Mouse (Mus musculus): ENCODE measurements around the gene Smyd1. TPM values are rescaled to one million over a fixed set of nuclear protein-coding genes. Genes with fewer than 3 reads are reported as not detected.
"Not testable (repeated sequence)": the region's sequence is repeated elsewhere in the genome, so short reads cannot be mapped to it uniquely, and the experiment has no call there.

Smyd1 gene
- polyA plus RNA-seq, 1 experiment, result 0.04 TPM

DNA sequence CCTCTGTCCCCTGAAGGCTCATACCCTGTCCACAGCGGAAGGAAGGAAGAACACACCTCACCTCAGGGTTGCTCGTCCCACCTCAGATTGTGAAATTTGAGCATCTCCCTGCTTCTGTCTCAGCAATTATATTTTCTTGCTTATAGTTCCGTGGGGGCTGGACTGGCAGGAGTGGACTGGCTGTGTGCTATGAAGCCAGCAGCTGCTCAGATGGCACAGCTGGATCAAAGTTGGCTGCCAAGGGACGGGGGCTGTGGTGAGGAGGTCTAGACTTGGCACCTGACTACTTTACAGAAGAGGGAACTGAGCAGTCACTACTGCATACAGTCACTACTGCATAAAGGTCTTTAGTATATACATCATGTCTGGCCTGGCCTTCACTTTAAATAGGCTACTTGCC lies 17.3 kb upstream of the Smyd1 start:
- no peaks in the 10 kb centered on the region for H3K36me3 ChIP-seq (ENCODE audit: control insufficient read depth, insufficient read depth, low read length)
- H3K27ac ChIP-seq (ENCODE audit: insufficient read depth, low read depth, low read length), result no peak overlapping the region
- H3K27me3 ChIP-seq (ENCODE audit: control insufficient read depth, insufficient read depth, low read length), result no peaks in the 10 kb centered on the region
- H3K4me1 ChIP-seq (ENCODE audit: control insufficient read depth, insufficient read depth, insufficient read length, low read length), result no peaks in the 10 kb centered on the region
- no peak for TF ChIP-seq CTCF (IDR thresholded peaks at IDR 0.05; ENCODE audit: extremely low read depth, insufficient read length, insufficient replicate concordance, low read depth, low read length)
- no peak for TF ChIP-seq POLR2A (IDR thresholded peaks at IDR 0.05; ENCODE audit: low read depth, low read length)
- WGBS, result 79% methylated on average over 4 of the region's 4 CpGs
- no peak overlapping the region for H3K4me3 ChIP-seq (ENCODE audit: low read depth, low read length)

DNA sequence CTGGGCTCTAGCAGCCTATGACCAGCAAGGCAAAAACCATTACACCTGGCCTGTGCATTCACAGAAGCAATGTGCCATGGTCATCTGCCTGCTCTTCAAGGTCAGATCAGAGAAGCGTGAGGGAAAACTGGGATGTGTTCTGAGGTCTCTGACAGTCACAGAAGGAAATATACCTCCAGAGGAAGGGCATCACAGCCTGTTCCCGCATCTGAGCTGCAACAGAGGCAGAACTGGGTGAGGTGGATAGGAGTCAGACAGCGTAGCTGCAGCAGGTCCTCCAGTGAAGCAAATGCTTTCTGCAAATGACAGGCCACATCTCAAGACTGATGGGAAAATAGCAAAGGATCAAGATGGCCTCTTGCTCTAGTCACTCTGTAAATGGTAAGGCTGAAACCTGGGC lies 16.9 kb upstream of the Smyd1 start:
- 78% methylated on average over 3 of the region's 3 CpGs for WGBS
- Histone ChIP-seq H3K36me3 (ENCODE audit: control insufficient read depth, insufficient read depth, low read length) (no peaks in the 10 kb centered on the region), H3K27ac (ENCODE audit: insufficient read depth, low read depth, low read length) (no peak overlapping the region), H3K27me3 (ENCODE audit: control insufficient read depth, insufficient read depth, low read length) (no peaks in the 10 kb centered on the region), H3K4me3 (ENCODE audit: low read depth, low read length) (no peak overlapping the region), H3K4me1 (ENCODE audit: control insufficient read depth, insufficient read depth, insufficient read length, low read length) (no peaks in the 10 kb centered on the region)
- TF ChIP-seq POLR2A (IDR thresholded peaks at IDR 0.05; ENCODE audit: low read depth, low read length) (no peak), CTCF (IDR thresholded peaks at IDR 0.05; ENCODE audit: extremely low read depth, insufficient read length, insufficient replicate concordance, low read depth, low read length) (no peak)

DNA sequence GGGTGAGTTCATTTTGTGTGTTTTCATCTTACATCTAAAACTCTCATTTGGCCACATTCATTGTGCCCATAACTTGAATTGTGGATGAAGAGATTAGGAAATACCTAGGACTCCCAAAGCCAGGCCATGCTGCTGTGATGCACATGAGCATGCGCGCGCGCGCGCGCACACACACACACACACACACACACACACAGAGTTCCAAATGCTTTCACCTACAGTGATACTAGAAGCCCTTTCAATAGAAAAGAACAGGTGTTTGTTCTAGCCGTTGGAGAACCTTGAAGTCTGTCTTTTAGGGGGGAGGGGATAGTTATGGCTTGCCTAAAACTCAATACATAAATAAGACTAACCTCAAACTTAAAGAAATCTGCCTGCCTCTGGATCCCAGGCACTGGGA lies 15.6 kb upstream of the Smyd1 start:
- H3K4me3 ChIP-seq (ENCODE audit: low read depth, low read length), result no peak overlapping the region
- H3K27ac ChIP-seq (ENCODE audit: insufficient read depth, low read depth, low read length), result no peak overlapping the region
- TF ChIP-seq CTCF (IDR thresholded peaks at IDR 0.05; ENCODE audit: extremely low read depth, insufficient read length, insufficient replicate concordance, low read depth, low read length) (no peak), POLR2A (IDR thresholded peaks at IDR 0.05; ENCODE audit: low read depth, low read length) (no peak)
- 91% methylated on average over 8 of the region's 8 CpGs for WGBS
- H3K4me1 ChIP-seq (ENCODE audit: control insufficient read depth, insufficient read depth, insufficient read length, low read length), result no peaks in the 10 kb centered on the region
- H3K27me3 ChIP-seq (ENCODE audit: control insufficient read depth, insufficient read depth, low read length), result no peaks in the 10 kb centered on the region
- no peaks in the 10 kb centered on the region for H3K36me3 ChIP-seq (ENCODE audit: control insufficient read depth, insufficient read depth, low read length)

DNA sequence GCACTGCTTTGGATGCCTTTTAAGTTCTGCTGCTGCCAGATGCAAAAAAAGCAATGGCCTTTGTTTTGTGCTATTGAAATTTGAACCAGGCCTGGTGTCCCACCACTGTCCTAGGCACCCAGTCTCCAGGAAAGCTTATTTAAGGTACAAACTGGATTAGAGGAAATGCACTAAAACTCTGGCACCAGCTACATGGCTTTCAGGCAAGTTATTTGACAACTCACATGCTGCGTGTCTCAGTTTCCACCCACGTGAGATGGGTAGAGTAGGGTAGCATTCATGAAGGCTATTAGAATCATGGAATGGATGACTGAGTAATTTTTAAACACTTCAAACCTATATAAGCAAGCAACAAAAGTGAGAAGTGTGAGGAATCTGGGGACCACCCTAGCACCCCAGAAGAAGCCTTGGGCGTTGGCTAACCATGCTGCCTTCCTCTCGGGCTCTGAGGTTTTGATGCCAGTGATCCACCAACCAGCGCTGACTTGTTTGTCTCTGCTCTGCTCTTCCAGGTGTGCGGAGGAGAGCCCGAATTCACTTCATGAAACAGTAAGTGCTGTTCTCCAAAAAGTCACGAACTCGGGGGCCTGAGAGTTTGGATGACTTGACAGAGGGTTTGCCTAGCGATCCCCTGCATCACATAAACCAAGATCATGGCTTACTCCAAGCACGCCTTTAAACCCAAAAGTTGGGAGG lies 11.7 kb upstream of the Smyd1 start:
- no peak overlapping the region for H3K27ac ChIP-seq (ENCODE audit: insufficient read depth, low read depth, low read length)
- H3K27me3 ChIP-seq (ENCODE audit: control insufficient read depth, insufficient read depth, low read length), result no peaks in the 10 kb centered on the region
- no peaks in the 10 kb centered on the region for H3K36me3 ChIP-seq (ENCODE audit: control insufficient read depth, insufficient read depth, low read length)
- 89% methylated on average over 11 of the region's 11 CpGs for WGBS
- TF ChIP-seq POLR2A (IDR thresholded peaks at IDR 0.05; ENCODE audit: low read depth, low read length), result no peak
- TF ChIP-seq CTCF (IDR thresholded peaks at IDR 0.05; ENCODE audit: extremely low read depth, insufficient read length, insufficient replicate concordance, low read depth, low read length), result no peak
- no peaks in the 10 kb centered on the region for H3K4me1 ChIP-seq (ENCODE audit: control insufficient read depth, insufficient read depth, insufficient read length, low read length)
- no peak overlapping the region for H3K4me3 ChIP-seq (ENCODE audit: low read depth, low read length)

DNA sequence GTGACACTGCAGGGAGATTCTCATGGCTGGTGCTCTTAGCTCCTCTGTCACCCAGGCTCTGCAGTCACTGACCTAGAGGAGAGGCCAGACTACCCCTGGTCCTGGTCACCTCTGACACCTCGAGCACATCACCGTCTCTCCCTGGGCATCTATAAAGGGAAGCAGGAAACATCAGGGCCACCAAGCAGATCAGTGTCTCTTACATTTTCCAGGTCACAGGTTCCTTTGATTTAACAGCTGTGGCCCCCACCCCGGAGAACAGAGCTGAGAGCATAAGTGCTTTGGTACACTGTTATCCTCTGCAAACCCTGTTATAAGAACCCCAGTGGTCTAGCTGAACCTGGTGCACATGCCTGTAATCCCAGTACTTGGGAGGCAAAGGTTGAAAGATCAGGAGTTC lies 11.0 kb upstream of the Smyd1 start:
- no peak overlapping the region for H3K4me3 ChIP-seq (ENCODE audit: low read depth, low read length)
- H3K4me1 ChIP-seq (ENCODE audit: control insufficient read depth, insufficient read depth, insufficient read length, low read length), result no peaks in the 10 kb centered on the region
- no peaks in the 10 kb centered on the region for H3K36me3 ChIP-seq (ENCODE audit: control insufficient read depth, insufficient read depth, low read length)
- H3K27ac ChIP-seq (ENCODE audit: insufficient read depth, low read depth, low read length), result no peak overlapping the region
- 83% methylated on average over 3 of the region's 3 CpGs for WGBS
- H3K27me3 ChIP-seq (ENCODE audit: control insufficient read depth, insufficient read depth, low read length), result no peaks in the 10 kb centered on the region
- TF ChIP-seq POLR2A (IDR thresholded peaks at IDR 0.05; ENCODE audit: low read depth, low read length), result no peak
- no peak for TF ChIP-seq CTCF (IDR thresholded peaks at IDR 0.05; ENCODE audit: extremely low read depth, insufficient read length, insufficient replicate concordance, low read depth, low read length)

DNA sequence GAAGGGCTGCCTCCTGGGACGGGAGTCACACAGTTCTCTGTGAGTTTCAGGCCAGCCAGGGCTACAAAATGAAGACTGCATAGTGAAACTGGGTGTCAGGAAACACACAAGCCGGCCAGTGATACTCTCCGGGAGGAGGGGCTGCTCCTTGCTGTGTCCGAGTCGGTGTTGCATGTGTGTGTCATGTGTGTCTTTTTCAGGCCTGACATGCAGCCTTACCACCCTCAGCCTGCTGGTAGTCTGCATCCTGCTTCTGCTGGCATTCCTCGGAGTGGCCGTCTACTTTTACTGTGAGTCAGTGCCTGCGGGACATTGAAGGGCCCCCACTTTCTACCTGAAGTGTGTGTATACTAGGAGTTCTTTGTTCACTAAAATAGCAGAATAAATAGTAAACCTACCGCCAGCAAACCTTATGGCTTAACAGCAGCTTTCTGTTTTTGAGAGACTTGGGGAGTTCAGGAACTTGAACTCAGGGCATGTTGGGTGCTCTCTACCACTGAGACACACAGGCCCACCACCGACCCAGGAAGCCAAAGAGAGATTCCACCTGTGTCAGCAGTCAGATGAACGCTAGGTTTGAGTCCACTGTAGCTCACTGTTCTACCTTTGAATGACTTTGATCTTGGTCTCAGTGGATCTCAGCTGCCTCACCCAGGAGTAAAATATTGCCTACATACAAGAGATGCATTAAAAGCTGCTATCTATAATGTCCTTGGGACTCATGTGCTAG lies 10.4 kb upstream of the Smyd1 start:
- H3K27ac ChIP-seq (ENCODE audit: insufficient read depth, low read depth, low read length), result no peak overlapping the region
- TF ChIP-seq POLR2A (IDR thresholded peaks at IDR 0.05; ENCODE audit: low read depth, low read length) (no peak), CTCF (IDR thresholded peaks at IDR 0.05; ENCODE audit: extremely low read depth, insufficient read length, insufficient replicate concordance, low read depth, low read length) (no peak)
- WGBS, result 78% methylated on average over 11 of the region's 11 CpGs
- H3K4me1 ChIP-seq (ENCODE audit: control insufficient read depth, insufficient read depth, insufficient read length, low read length), result no peaks in the 10 kb centered on the region
- no peaks in the 10 kb centered on the region for H3K36me3 ChIP-seq (ENCODE audit: control insufficient read depth, insufficient read depth, low read length)
- H3K27me3 ChIP-seq (ENCODE audit: control insufficient read depth, insufficient read depth, low read length), result no peaks in the 10 kb centered on the region
- no peak overlapping the region for H3K4me3 ChIP-seq (ENCODE audit: low read depth, low read length)

DNA sequence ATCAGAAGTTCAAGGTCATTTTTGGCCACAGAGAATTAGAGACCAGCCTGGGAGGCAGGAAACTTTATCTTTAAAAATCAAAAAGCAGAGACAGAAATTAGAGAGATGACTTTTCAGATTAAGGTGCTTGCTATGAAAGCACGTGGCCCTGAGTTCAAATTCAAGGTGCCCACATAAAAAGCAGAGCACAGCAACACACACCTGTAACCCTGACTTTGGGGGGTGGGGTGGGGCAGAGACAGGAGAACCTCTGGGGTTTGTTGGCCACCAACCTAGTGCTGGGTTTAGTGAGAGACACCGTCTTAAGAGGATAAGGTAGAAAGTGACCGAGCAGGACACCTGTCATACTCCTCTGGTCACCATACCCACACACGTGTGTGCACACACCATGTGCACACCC lies 9.5 kb upstream of the Smyd1 start:
- H3K36me3 ChIP-seq (ENCODE audit: control insufficient read depth, insufficient read depth, low read length); H3K4me1 ChIP-seq (ENCODE audit: control insufficient read depth, insufficient read depth, insufficient read length, low read length); H3K27me3 ChIP-seq (ENCODE audit: control insufficient read depth, insufficient read depth, low read length); H3K4me3 ChIP-seq (ENCODE audit: low read depth, low read length); H3K27ac ChIP-seq (ENCODE audit: insufficient read depth, low read depth, low read length): not testable (repeated sequence)
- 75% methylated on average over 2 of the region's 4 CpGs for WGBS
